Mouse (Mus musculus): Measurements from ENCODE around the gene Arhgdib. TPM values are rescaled to one million over a fixed set of nuclear protein-coding genes. Genes with fewer than 3 reads are reported as not detected.
"Not testable (repeated sequence)": the region's sequence is repeated elsewhere in the genome, so short reads cannot be mapped to it uniquely, and the experiment has no call there.

Gene Arhgdib
- total RNA-seq, 2 experiments from 2014 or later: 26.5 to 27.8 TPM

DNA sequence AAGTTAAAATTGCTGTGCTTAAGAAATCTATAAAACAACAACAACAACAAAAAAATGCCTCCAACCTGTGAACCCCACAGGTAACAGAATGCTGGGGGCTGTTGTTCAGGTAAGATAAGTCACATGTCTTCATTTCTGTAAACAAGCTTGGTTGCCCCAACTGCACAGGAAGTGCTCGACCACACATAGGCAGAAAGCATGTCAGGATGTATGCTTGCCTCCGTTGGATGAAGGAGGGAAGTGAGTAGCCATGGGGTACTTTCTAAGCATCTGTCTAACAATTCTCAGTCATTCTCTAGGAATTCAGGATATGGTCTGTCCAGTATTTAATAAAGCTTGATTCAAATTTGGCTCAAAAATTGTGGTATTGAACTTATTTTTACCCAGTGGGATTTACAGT is 42.7 kb downstream of the Arhgdib start:
- intact Hi-C loops (cut with DNase I): no loop called here
- no peak for DNase-seq (ENCODE audit: low spot score)

DNA sequence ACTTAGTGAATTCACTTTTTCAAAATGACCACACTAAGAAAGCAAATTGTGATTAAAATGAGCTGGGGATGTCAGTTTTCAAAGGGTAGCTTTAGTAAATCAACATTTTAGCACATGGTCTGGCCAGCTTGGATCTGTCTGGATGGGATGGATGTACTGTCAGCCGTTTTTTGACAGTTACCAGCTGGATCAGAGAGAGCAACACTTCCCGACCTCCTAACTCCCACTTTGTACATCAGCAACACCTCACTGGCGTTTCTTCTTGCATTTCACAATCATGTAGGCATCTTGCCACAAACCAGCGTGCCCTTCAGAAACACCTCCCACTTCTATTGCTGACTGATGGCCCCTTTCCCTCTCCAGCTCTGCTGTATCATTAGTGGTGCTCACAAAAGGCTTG is 43.5 kb downstream of the Arhgdib start:
- no peak for DNase-seq (ENCODE audit: low spot score)
- intact Hi-C loops (cut with DNase I): no loop called here

DNA sequence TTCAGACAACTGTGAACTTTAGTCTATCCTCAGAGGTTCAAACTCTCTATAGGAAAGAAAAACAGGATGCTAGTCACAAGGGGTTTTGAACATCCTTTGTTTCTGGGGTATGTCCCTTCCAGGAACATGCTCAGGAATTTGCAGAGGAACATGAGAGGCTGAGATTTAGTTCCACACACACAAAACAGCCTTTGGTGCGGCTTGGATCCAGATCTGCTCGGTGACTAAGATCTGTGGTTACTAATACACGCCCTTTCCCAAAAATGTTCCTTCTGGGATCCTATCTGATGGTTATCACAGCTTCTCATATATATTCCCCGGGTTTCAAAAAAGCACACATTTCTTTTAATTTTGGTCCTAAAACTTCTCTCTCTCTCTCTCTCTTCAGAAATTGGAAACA is 43.9 kb downstream of the Arhgdib start:
- DNase-seq (ENCODE audit: low spot score): no peak
- intact Hi-C loops (cut with DNase I): no loop called here

DNA sequence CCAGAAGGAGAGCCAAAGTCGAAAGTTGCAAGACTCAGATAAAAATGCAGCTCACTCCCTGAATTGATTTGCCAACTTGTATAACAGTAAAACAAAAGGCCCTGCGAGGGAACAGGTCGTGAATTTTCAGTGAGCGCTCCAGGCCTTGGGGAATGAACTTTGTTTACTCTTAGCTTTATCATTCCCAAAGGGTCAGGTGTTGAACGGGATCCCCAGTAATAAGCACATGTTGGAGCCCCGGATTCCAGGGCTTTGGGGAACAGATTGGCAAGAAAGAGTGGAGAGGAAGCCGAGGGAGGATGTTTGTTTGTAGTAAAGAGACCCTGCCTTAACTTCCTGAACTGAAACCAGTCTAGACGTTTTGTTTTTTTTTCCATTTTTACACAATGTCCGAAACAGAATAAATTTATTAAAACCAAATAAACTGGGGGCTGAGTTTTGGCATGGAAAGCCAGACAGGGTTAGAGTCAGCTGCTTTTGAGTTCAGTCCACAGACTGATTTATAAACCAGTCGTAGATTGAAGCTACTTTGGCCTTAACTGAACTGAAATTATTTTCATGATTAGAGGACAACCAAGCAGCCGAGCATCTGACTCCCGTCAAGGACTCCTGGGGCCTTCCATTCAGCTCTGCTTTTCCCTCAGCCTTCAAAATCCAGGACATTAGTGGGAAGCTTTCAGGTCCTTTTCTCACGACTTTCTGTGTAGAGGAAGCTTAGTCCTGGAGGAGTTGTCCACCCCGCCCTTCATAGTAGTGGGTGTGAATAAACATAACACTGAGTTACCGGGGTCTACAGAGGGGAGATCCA is 47.0 kb downstream of the Arhgdib start:
- intact Hi-C loops (cut with DNase I): no loop called here

DNA sequence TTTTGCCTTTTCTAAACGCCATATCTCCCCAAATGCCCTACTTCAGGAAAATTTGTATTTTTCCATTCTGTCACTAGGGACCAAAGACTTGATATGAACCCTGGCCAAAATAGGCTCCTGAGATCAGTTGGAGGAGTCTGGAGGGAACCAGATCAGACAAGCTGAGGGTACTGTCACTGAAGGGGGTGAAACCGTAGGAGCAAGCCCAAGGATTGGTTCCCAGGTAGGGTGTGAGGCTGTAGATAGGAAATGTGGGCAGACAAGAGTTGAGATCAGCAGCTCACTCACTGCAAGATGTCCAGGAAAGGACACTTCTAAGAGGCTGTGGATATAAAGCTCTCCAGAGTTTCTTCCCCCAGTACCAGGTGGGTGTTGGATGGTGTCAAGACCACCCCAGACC is 49.7 kb downstream of the Arhgdib start:
- DNase-seq (ENCODE audit: low spot score): no peak
- intact Hi-C loops (cut with DNase I): no loop called here

More for the DNA sequence above, 47.0 kb downstream of the Arhgdib start:
- peak; percentile 44 for DNase-seq (ENCODE audit: low spot score)

DNA sequence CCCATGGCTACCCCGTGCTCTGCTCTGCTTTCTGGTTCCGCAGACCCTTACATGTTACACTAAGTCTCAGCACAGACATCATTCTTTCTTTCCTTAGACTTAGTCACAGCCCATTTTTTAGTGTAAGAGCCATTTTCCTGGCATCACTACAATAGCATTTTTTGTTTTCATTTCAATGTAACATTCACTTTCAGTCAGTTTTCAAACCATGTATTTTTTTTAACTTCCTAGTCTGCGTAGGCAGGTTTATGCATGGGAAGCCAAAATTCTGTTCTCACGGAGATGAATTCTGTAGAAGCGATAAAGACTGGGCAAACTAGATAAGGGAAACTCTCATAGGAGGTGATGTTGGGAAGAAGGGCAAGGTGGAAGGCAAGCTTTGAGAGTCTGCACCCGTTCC is 52.1 kb downstream of the Arhgdib start:
- intact Hi-C loops (cut with DNase I): no loop called here
- no peak for DNase-seq (ENCODE audit: low spot score)

DNA sequence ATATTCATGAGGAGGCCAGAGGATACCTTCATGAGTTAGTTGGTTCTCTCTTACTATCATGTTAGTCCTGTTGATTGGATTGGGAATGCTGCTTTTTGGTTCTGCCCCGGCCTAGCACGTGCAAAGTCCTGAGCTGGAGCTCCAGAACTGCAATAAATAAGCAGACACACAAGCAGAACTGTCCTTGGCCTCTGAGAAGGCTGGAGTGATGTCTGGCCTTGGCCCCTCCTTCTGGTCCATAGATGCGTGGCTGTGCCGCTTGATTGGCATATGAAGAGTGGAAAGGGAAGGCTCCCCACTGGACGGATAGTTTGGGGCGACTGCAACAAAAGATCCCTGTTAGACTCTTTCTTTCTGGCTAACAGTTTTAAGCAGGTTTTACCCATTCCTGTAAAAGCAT is 52.6 kb downstream of the Arhgdib start:
- intact Hi-C loops (cut with DNase I): no loop called here

DNA sequence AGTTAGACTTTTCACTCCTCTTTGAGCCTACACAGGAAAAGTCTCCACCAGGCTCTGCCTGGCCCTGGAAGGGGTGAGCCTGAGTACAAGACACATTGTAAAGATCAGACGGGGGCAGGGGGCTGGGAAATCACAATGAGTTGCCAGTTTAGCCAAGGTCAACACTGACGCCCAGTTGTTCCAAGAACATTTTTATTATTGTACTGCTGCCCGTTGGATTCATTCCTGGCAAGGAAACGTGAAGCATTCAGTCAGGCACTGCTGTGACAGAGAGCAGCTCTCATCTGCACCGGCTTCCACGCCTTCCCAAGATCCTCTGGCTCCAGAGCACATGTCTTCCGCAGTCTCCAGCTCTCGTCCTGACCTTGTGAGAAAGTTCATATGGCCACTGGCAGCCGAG is 53.8 kb downstream of the Arhgdib start:
- intact Hi-C loops (cut with DNase I): no loop called here
- peak; percentile 82 for DNase-seq (ENCODE audit: low spot score)

More for the DNA sequence above, 52.6 kb downstream of the Arhgdib start:
- no peak for DNase-seq (ENCODE audit: low spot score)

DNA sequence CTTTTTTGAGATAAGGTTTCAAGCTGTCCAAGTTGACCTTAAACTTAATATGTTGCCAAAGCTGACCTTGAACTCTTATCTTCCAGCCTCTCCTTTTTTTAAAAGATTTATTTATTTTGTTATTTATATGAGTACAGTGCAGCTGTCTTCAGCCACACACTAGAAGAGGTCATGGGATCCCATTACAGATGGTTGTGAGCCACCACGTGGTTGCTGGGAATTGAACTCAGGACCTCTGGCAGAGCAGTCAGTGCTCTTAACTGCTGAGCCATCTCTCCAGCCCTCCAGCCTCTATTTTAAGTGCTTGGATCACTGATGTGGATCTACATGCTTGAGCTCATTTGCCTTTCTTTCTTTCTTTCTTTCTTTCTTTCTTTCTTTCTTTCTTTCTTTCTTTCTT is 56.9 kb downstream of the Arhgdib start:
- DNase-seq (ENCODE audit: low spot score); intact Hi-C loops (cut with DNase I): not testable (repeated sequence)

DNA sequence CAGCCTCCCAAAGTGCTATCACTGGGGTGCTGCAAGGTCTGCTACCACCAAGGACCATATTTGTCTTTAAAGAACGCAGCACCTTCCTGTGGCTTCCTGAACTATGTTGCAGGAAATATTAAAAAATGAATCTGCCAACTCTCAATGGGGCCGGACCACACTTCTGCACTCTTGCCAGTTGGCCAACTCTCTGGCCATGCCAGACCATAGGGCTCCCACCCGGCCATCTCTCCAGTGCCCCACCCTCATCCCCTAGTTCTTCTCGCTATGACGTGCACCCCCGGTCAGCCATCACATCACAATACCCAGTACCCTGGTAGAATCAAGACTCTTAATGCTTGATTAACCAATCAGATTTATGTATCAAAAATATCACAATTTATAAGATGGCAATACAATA is 57.7 kb downstream of the Arhgdib start:
- DNase-seq (ENCODE audit: low spot score): no peak
- intact Hi-C loops (cut with DNase I): no loop called here

DNA sequence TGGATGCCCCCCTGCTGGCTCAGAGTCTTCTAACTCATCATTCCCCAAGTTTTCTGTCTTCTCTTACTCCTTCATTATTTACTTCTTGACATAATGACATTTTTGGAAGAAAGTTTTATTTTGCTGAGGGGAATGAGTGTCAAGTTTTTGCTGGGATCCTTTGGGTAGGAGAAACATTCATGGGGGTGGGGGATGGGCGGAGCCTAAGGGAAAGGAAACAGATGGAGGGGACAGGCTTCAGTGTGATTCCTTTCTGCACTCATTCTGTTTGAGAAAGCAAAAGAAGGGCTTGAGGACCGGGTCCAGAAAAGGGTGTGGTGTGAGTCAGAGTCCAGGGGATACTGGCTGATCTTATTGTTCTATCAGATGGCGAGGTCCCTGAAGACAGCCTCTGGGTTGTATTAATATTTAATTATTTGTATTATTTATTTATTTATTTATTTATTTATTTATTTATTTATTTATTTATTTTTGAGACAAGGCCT is 58.2 kb downstream of the Arhgdib start:
- DNase-seq (ENCODE audit: low spot score): no peak
- intact Hi-C loops (cut with DNase I): no loop called here

DNA sequence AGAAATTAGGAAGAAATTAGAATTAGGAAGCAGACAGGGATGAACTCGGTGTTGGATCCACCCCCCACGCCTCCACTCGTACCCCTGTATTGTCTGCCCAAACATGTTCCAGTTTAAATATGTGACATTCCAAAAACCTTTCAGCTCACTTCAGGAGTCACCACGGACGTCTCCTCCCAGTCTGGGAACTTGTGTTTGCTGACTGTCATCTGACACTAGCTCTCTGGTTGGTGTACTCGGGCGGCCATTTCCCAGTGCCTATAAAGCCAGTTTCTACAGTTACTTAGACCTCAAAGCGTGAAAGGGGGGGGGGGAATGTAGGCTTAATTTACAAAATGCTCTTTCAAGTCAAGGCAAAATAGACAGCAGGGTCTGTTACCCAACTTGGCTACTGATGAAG is 60.0 kb downstream of the Arhgdib start:
- intact Hi-C loops (cut with DNase I): no loop called here
- DNase-seq (ENCODE audit: low spot score): no peak

DNA sequence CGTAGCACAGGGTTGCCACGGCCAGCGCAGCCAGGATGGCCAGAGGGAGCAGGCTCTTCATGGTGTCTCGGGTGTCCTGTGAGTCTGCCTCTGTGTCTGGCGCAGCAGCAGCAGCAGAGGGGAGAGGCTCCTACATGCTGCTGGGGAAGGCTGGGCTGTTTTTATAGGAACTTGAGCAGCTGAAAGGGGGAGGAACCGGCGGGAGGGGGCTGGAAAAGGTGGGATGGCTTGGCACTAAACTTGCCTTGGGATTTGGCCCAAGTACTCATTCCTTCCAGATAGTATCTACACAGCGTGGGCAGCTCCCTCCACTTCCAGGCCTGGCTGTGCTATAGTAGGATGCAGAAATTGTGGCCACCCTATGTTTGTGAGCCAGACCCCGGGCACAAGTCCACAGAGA is 66.0 kb downstream of the Arhgdib start, which contains the start of gene Mgp:
Mgp (minus strand) TSS at position 154 of the 400 bp plus-strand sequence.
- DNase-seq (ENCODE audit: low spot score): peak; percentile 69
- intact Hi-C loops (cut with DNase I): no loop called here

DNA sequence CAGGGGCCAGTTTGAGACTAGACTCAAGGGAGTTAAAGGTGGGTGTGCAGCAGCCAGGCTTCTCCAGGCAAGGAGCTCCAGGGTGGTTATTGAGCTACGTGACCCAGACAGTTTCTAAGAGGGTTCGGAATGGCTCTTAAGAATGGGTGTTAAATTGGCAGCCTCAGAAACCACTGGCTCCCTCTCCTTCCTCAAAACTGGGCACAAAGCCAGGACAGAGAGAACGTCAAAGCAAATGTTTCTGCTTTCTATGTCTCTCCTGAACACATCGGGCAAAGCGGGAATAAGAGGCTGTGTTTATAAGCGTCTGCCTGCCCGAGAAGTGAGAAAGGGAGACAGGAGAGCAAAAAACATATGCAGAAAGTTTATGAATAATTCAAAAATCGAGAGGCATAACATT is 67.1 kb downstream of the Arhgdib start:
- intact Hi-C loops (cut with DNase I): no loop called here
- DNase-seq (ENCODE audit: low spot score): no peak

Other genes starting within 250 kb of the Arhgdib start
- gene Gucy2c, start 160.1 kb downstream of the Arhgdib start, total RNA-seq (2021): not detected
- gene Hist4h4, start 137.5 kb downstream of the Arhgdib start, total RNA-seq (2021): 10 to 100 TPM in 1 of 2 experiments, 1 to 10 TPM in 1; 8.3 to 11.5 TPM
- 10 to 100 TPM; 28.3 to 33.9 TPM for gene H2afj, start 133.7 kb downstream of the Arhgdib start, total RNA-seq (2021)
- gene BC049715, start 114.3 kb downstream of the Arhgdib start, total RNA-seq (2021): 1 to 10 TPM in 1 of 2 experiments, under 1 TPM in 1; 0.62 to 2.0 TPM
- 10 to 100 TPM; 57.0 to 63.3 TPM for gene Wbp11, start 113.7 kb downstream of the Arhgdib start, total RNA-seq (2021)
- gene Smco3, start 106.4 kb downstream of the Arhgdib start, total RNA-seq (2021): not detected
- gene Art4, start 84.2 kb downstream of the Arhgdib start, total RNA-seq (2021): 10 to 100 TPM; 16.8 to 17.8 TPM
- 100 to 1,000 TPM; 365 to 487 TPM for gene Mgp, start 66.1 kb downstream of the Arhgdib start, total RNA-seq (2021)
- gene Erp27, start 19.7 kb downstream of the Arhgdib start, total RNA-seq (2021): not detected
- gene Pde6h, start 18.1 kb downstream of the Arhgdib start, total RNA-seq (2021): not detected
- gene Rerg, start 228.6 kb upstream of the Arhgdib start, total RNA-seq (2021): 1 to 10 TPM; 3.5 to 4.8 TPM

All from heart, postnatal 25 days (tissue).